Mouse (Mus musculus) midbrain, embryonic 14.5 days (tissue): ENCODE measurements around the gene Stx5a. TPM values are rescaled to one million over a fixed set of nuclear protein-coding genes. Genes with fewer than 3 reads are reported as not detected.
"Not testable (repeated sequence)": the region's sequence is repeated elsewhere in the genome, so short reads cannot be mapped to it uniquely, and the experiment has no call there.

Experiments used
- ATAC-seq: fragments of 200-750 bp; cut with Nextera tagmentation; 2 replicates; pipeline ENCODE4 v1.8.0; 2017; ENCODE audit warnings: moderate number of reproducible peaks, moderate library complexity; ENCODE audit not compliant: low FRiP score, low TSS enrichment
- DNase-seq: peaks from one replicate; pipeline ENCODE4 v3.0.0-alpha.2; 2015
- H3K27ac ChIP-seq: fragments of 300-500 bp; sonication (generic); replicated peaks from 2 replicates; pipeline ENCODE4 v1.5.1; 2014; ENCODE audit warnings: mild to moderate bottlenecking, low read depth, low read length, moderate library complexity
- H3K27me3 ChIP-seq: fragments of 300-500 bp; sonication (generic); 2 replicates; pipeline ENCODE4 v1.6.1; 2014; ENCODE audit warnings: low read length, control low read depth, mixed read lengths; ENCODE audit not compliant: control insufficient read depth, insufficient read depth
- H3K36me3 ChIP-seq: fragments of 300-500 bp; sonication (generic); 2 replicates; pipeline ENCODE4 v1.6.1; 2014; ENCODE audit warnings: low read length, control low read depth; ENCODE audit not compliant: control insufficient read depth, insufficient read depth
- H3K4me1 ChIP-seq: fragments of 300-500 bp; sonication (generic); 2 replicates; pipeline ENCODE4 v1.6.1; 2014; ENCODE audit warnings: mild to moderate bottlenecking, antibody characterized with exemption, low read length, control low read depth; ENCODE audit not compliant: control insufficient read depth, insufficient read depth
- H3K4me2 ChIP-seq: fragments of 300-500 bp; sonication (generic); 2 replicates; pipeline ENCODE4 v1.6.1; 2014; ENCODE audit warnings: mild to moderate bottlenecking, low read length, moderate library complexity
- H3K4me3 ChIP-seq: fragments of 300-500 bp; sonication (generic); replicated peaks from 2 replicates; pipeline ENCODE4 v1.5.1; 2014; ENCODE audit warnings: low read depth, low read length
- H3K9ac ChIP-seq: fragments of 300-500 bp; sonication (generic); replicated peaks from 2 replicates; pipeline ENCODE4 v1.6.1; 2014; ENCODE audit warnings: mild to moderate bottlenecking, low read length, moderate library complexity
- H3K9me3 ChIP-seq: fragments of 300-500 bp; sonication (generic); 2 replicates; pipeline ENCODE4 v1.6.1; 2016; ENCODE audit warnings: low read length, control low read depth, mixed read lengths; ENCODE audit not compliant: control insufficient read depth
- WGBS: fragments of 180-500 bp; shearing (Covaris S2); extraction: QIAGEN DNeasy Blood & Tissue Kit; methylation state at CpG from one replicate; pipeline ENCODE4 v1.1.7; 2014; 5-methylcytosine and 5-hydroxymethylcytosine counted together
- polyA plus RNA-seq: library from polyadenylated mRNA; unstranded; fragments of >200 nt; fragmentation: Nextera tagmentation; extraction: Ambion mirVana; gene quantifications from 2 replicates; pipeline ENCODE4 v1.2.1, GENCODE M21; 2014

Stx5a gene
- polyA plus RNA-seq, 1 experiment from 2014 or later = 110 TPM

DNA sequence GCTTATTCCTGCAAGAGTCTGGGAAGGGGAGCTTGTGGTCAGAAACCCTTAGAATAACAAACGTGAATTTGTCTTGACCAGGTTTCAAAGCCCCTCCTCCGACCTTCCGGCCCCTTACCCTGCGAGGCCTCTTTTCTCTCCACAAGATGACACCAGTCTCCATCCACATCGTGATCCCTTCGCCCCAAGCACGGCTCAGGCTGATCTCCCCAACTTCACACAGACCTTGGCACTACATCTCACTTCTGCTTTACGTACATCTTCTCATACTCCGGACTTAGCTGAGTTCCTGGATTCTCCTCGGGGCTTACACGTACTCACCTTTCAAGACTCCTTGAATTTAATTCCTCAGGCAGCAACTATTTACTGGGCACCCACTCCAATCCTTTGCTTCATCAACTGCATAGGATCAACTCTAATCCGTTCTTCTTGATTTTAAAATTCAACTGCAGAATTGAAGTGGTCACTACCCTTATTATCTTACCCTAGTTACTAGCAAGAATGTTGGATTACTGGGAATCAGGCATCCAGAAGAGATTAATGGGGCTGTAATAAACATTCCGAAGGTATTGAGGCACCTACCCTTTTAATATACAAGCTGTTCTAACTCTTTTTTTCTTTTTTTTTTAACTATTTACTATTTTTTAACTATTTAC is 27.1 kb upstream of the Stx5a start:
- Histone ChIP-seq H3K27ac (peak overlapping the region; percentile 91), H3K36me3 (peaks cover 19% of the 10 kb centered on the region), H3K4me2 (peak overlapping the region; percentile 72), H3K9me3 (no peaks in the 10 kb centered on the region), H3K27me3 (no peaks in the 10 kb centered on the region), H3K4me1 (peaks cover 23% of the 10 kb centered on the region), H3K9ac (peak overlapping the region; percentile 90), H3K4me3 (peak overlapping the region; percentile 78)
- ATAC-seq (no peak), DNase-seq (no peak)
- WGBS = 7% methylated on average over 13 of the region's 13 CpGs

DNA sequence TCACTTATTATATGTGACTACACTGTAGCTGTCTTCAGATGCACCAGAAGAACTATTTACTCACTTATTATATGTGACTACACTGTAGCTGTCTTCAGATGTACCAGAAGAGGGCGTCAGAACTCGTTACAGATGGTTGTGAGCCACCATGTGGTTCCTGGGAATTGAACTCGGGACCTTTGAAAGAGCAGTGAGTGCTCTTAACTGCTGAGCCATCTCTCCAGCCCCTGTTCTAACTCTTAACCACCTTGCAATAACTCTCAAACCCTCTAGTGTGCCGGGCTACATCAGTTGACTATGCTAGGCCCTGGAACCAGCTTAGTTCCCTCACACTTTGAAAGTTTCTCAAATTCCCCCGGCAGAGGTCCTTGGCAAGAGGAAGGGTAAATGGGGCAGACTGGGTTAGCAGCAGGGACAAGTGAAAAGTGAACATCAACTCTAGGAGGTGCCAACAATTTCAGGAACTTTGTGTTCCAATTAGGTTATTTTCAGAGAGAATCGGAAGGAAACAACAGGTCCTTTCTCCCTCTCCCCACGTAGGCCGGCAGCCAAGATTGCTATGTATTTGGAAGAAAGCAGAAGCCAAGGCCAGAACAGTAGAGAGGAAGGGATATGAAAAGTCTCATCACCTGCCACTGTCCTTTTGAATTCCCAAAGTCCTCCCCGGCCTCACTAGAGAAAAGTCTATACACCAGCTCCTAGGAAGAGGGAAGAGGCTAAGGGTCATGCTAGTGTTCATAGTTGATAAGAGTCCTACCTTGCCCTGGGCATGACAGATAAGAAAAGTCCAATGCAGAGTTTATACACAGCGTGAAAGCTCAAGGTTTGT is 26.3 kb upstream of the Stx5a start:
- ATAC-seq = no peak
- H3K27me3 ChIP-seq = no peaks in the 10 kb centered on the region
- H3K36me3 ChIP-seq = peaks cover 12% of the 10 kb centered on the region
- no peak overlapping the region for H3K9ac ChIP-seq
- no peak overlapping the region for H3K27ac ChIP-seq
- no peak overlapping the region for H3K4me2 ChIP-seq
- no peak for DNase-seq
- 75% methylated on average over 10 of the region's 10 CpGs for WGBS
- no peak overlapping the region for H3K4me3 ChIP-seq
- H3K4me1 ChIP-seq = peaks cover 23% of the 10 kb centered on the region
- H3K9me3 ChIP-seq = no peaks in the 10 kb centered on the region

DNA sequence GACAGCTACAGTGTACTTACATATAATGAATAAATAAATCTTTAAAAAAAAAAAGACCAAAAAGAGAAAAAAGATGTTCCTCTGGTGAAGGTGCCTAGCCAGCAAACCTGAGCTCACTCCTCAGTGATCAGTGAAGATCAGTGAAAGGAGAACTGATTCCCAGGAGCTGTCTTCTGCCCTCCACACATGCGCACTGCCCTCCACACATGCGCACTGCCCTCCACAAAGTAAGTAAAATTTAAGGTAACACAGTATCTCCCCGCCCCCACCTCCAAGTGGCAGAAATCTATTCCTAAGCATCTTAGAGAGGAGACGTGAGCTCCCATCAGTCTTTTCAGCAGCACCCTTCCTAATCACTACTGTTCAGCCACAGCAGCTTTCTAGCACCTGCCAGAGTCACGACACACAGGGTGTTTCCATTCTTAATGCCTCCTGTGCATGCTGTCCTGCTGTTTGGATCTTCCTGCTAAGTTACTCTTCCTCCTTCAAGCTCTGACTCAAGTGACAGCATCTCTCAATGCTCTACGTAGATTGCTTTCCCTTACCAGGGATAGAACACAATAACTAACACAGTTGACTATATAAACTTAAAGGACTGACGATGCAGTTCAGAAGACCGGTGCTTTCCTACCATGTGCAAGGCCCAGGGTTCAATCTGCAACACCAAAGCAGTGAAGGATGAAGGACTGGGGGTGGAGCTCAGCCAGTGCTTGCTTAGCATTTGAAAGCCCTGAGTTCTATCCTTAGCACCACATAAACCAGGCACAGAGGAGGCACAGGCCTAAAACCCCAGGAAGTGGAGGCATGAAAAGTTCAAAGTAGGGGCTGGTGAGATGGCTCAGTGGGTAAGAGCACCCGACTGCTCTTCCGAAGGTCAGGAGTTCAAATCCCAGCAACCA is 25.1 kb upstream of the Stx5a start:
- Histone ChIP-seq H3K36me3 (peaks cover under 1% of the 10 kb centered on the region; the same call in 1 of the 2 replicates), H3K4me1 (peaks cover 22% of the 10 kb centered on the region), H3K9ac (no peak overlapping the region), H3K27ac (no peak overlapping the region), H3K4me3 (no peak overlapping the region), H3K9me3 (no peaks in the 10 kb centered on the region), H3K27me3 (no peaks in the 10 kb centered on the region), H3K4me2 (no peak overlapping the region)
- no peak for ATAC-seq
- WGBS = 64% methylated on average over 10 of the region's 10 CpGs
- DNase-seq = no peak

DNA sequence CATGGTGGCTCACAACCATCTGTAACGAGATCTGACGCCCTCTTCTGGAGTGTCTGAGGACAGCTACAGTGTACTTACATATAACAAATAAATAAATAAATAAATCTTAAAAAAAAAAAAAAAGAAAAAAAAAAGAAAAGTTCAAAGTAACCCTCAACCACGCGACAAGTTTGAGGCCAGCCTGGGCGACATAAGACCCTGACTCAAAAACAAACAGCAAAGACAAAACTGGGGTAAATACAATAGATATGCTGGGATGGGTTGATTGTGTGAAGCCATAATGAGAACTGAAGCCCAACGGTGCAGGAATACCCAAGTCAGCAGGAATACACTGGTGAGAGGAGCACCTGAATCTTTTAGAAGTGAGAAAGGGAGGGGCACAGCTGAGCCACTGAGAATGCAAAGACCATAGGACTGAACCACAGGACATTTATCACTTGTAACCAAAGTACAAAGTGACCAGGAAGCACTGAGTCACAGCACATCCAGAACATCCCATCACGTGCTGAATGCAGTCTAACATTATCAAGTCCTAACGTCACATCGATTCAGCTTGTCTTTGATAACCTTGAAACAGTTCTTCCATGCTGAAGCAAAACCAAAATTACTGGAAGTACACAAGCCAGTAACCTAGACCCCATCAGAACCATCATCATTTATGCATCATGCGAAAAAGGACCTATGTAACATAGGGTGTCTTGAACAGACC is 24.3 kb upstream of the Stx5a start:
- H3K27ac ChIP-seq = no peak overlapping the region
- no peak overlapping the region for H3K4me2 ChIP-seq
- no peak for DNase-seq
- H3K9ac ChIP-seq = no peak overlapping the region
- H3K36me3 ChIP-seq = no peaks in the 10 kb centered on the region
- ATAC-seq = no peak
- 71% methylated on average over 8 of the region's 10 CpGs for WGBS
- H3K4me3 ChIP-seq = no peak overlapping the region
- no peaks in the 10 kb centered on the region for H3K27me3 ChIP-seq
- peaks cover 22% of the 10 kb centered on the region for H3K4me1 ChIP-seq
- no peaks in the 10 kb centered on the region for H3K9me3 ChIP-seq

DNA sequence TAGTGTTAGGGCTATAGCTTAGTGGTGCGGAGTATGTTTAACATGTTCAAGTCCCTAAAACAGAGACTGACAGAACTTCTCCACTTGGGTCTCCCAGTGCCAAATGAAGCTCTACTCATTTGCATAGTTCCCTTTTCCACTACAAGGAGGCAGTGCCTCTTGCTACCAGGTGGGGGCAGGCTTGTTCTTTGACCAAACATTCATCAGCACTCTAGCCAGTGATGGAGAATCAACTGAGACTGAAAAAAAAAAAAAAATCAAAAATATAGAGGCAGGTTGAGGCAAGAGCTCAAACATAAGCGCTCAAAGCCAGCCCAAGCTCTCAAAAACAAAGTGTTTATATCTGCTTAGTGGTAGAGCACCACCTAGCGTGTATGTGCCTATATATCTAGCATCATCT is 22.9 kb upstream of the Stx5a start:
- no peaks in the 10 kb centered on the region for H3K27me3 ChIP-seq
- no peak overlapping the region for H3K4me3 ChIP-seq
- H3K9me3 ChIP-seq = no peaks in the 10 kb centered on the region
- 70% methylated on average over 3 of the region's 3 CpGs for WGBS
- H3K36me3 ChIP-seq = no peaks in the 10 kb centered on the region
- no peak overlapping the region for H3K9ac ChIP-seq
- ATAC-seq (no peak), DNase-seq (peak; percentile 75)
- H3K4me2 ChIP-seq = no peak overlapping the region
- peaks cover 19% of the 10 kb centered on the region for H3K4me1 ChIP-seq
- no peak overlapping the region for H3K27ac ChIP-seq

DNA sequence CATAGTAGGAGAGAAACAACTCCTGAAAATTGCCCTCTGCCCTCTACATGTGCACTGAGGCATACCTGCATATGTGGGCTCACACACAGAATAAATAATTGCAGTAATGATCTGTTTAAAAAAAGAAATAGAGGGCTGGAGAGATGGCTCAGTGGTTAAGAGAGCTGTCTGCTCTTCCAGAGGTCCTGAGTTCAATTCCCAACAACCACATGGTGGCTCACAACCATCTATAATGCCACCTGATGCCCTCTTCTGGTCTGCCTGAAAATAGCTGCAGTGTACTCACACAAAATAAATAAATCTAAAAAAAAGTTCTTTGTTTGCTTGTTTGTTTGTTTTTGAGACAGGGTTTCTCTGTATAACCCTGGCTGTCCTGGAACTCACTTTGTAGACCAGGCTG is 22.2 kb upstream of the Stx5a start:
- peaks cover 18% of the 10 kb centered on the region for H3K4me1 ChIP-seq
- H3K4me2 ChIP-seq, H3K27me3 ChIP-seq, H3K9ac ChIP-seq, DNase-seq, H3K9me3 ChIP-seq, H3K36me3 ChIP-seq, H3K27ac ChIP-seq, H3K4me3 ChIP-seq, ATAC-seq: not testable (repeated sequence)

DNA sequence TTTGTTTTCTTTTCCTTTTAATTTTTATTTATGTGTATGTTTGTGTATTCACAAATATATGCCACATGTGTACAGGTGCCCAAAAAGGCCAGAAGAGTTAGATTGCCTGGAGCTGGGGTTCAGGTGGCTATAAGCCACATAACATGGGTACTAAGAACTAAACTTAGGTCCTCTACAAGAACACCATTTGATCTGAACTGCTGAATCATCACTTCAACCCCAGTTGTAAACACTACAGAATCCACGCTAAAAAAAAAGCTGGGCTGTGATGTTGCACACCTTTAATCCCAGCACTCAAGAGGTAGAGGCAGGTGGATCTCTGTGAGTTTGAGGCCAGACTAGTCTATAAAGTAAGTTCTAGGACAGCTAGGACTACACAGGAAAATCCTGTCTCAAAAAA is 19.8 kb upstream of the Stx5a start:
- 89% methylated on average over 1 of the region's 1 CpGs for WGBS
- Histone ChIP-seq H3K4me3 (no peak overlapping the region), H3K9me3 (no peaks in the 10 kb centered on the region), H3K36me3 (peaks cover 21% of the 10 kb centered on the region), H3K27me3 (no peaks in the 10 kb centered on the region), H3K27ac (no peak overlapping the region), H3K4me2 (peak overlapping the region; percentile 84; the same call in 1 of the 2 replicates), H3K4me1 (peaks cover 33% of the 10 kb centered on the region), H3K9ac (no peak overlapping the region)
- ATAC-seq = no peak
- DNase-seq = no peak

DNA sequence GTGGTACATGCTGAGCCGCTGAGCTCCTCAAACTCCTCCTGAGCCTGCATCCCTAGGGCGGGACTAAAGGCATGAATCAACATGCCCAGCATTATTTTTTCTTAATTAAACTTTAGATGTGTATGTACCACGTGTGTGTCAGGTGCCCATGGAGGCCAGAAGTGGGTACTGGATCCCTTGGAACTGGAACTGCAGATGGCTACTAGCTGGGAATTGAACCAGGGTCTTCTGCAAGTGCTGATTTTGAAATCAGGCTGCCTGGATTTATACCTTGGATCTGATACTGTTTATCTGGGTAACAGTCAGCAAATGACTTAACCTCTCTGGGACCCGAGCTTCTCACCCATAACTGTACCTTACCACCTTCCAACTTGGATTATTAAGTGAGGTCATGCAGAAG is 19.2 kb upstream of the Stx5a start:
- Histone ChIP-seq H3K27me3 (no peaks in the 10 kb centered on the region), H3K4me3 (peak overlapping the region; percentile 56), H3K9me3 (no peaks in the 10 kb centered on the region), H3K4me1 (peaks cover 33% of the 10 kb centered on the region), H3K36me3 (peaks cover 27% of the 10 kb centered on the region), H3K4me2 (peak overlapping the region; percentile 84), H3K9ac (peak overlapping the region; percentile 92), H3K27ac (peak overlapping the region; percentile 95; the same call in 1 of the 2 replicates)
- 62% methylated on average over 4 of the region's 4 CpGs for WGBS
- DNase-seq = no peak
- no peak for ATAC-seq
